Mouse (Mus musculus): Measurements from ENCODE around the gene Haghl. TPM values are rescaled to one million over a fixed set of nuclear protein-coding genes. Genes with fewer than 3 reads are reported as not detected.

The Haghl gene
- polyA plus RNA-seq, 1 experiment from 2014 or later = 58.7 TPM

DNA sequence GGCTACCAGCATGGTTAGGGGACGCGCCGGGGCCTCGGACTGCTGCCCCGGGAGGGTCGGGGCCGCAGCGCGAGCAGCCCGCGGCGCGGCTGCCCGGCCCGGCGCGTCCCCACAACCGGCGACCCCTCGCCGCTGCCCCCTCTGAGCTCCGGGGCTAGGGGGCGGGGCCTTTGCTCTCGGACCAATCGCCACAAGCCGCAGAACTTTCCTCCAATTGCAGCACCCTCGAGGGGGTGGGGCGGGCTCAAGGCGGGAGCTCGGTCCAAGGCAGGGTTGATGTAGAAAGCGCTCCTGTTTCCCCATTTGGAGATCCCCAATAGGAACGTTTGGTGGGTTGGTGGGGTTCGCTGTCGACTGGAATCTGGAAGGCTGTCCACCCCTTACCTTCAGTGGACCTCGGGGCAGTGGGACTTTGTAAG lies 11.5 kb upstream of the Haghl start, which contains the start of gene Metrn:
TSS of gene Metrn (minus strand) at position 186 of the 419 bp plus-strand sequence.
- Histone ChIP-seq H3K27me3 (ENCODE audit: control insufficient read depth, insufficient read depth, low read length) (no peaks in the 10 kb centered on the region), H3K4me2 (ENCODE audit: low read depth, low read length) (peak within 1 kb of the TSS; percentile 97), H3K4me3 (ENCODE audit: low read depth, low read length) (peak within 1 kb of the TSS; percentile 80), H3K9me3 (replicated peaks; ENCODE audit: control insufficient read depth, low read length) (no peaks in the 10 kb centered on the region), H3K4me1 (ENCODE audit: control insufficient read depth, insufficient read depth, low read length) (peaks cover 7% of the 10 kb centered on the region), H3K9ac (replicated peaks; ENCODE audit: low read length) (peak within 1 kb of the TSS; percentile 81), H3K36me3 (replicated peaks; ENCODE audit: control insufficient read depth, insufficient read depth, low read depth, low read length) (no peaks in the 10 kb centered on the region), H3K27ac (replicated peaks; ENCODE audit: low read depth, low read length) (peak within 1 kb of the TSS; percentile 68)
- peak; percentile 95 for DNase-seq (ENCODE audit: low spot score)
- WGBS = under 1% methylated on average over 35 of the region's 35 CpGs
- ATAC-seq (replicated peaks; ENCODE audit: insufficient number of reproducible peaks, low FRiP score, low TSS enrichment, low read depth) = peak; percentile 61

DNA sequence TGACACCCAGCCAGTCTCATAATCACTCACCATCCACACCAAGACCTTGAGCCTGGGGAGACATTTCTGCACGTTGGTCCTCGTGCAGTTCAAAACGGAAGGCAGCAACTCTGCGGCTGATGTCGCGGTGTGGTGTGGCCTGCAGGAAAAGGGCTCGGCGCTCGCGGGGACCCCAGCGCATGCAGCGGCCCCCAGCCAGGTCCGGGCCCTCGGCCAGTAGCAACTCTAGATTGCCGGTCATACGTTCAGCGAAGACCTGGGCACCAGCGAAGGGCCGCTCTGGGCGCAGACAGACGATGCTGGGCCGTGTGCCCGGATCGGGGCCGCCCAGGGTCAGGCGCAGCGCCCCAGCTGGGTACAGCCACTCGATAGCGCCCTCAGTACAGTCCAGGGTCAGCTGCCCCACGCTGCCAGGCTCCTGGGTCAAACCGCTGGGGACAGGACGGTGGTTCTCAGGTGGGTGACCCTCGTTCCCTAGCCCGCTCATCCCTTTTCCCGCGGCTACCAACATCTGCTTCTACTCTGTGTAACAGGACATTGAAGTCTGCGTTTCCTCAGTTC lies 10.8 kb upstream of the Haghl start:
- DNase-seq (ENCODE audit: low spot score) (no peak), ATAC-seq (replicated peaks; ENCODE audit: insufficient number of reproducible peaks, low FRiP score, low TSS enrichment, low read depth) (no peak; the same call in 1 of the 2 replicates)
- H3K36me3 ChIP-seq (replicated peaks; ENCODE audit: control insufficient read depth, insufficient read depth, low read depth, low read length) = no peaks in the 10 kb centered on the region
- peak overlapping the region; percentile 68 for H3K27ac ChIP-seq (replicated peaks; ENCODE audit: low read depth, low read length)
- WGBS = under 1% methylated on average over 36 of the region's 37 CpGs
- peak overlapping the region; percentile 80 for H3K4me3 ChIP-seq (ENCODE audit: low read depth, low read length)
- H3K27me3 ChIP-seq (ENCODE audit: control insufficient read depth, insufficient read depth, low read length) = no peaks in the 10 kb centered on the region
- peak overlapping the region; percentile 97 for H3K4me2 ChIP-seq (ENCODE audit: low read depth, low read length)
- H3K9ac ChIP-seq (replicated peaks; ENCODE audit: low read length) = peak overlapping the region; percentile 81
- peaks cover 7% of the 10 kb centered on the region for H3K4me1 ChIP-seq (ENCODE audit: control insufficient read depth, insufficient read depth, low read length)
- H3K9me3 ChIP-seq (replicated peaks; ENCODE audit: control insufficient read depth, low read length) = no peaks in the 10 kb centered on the region

DNA sequence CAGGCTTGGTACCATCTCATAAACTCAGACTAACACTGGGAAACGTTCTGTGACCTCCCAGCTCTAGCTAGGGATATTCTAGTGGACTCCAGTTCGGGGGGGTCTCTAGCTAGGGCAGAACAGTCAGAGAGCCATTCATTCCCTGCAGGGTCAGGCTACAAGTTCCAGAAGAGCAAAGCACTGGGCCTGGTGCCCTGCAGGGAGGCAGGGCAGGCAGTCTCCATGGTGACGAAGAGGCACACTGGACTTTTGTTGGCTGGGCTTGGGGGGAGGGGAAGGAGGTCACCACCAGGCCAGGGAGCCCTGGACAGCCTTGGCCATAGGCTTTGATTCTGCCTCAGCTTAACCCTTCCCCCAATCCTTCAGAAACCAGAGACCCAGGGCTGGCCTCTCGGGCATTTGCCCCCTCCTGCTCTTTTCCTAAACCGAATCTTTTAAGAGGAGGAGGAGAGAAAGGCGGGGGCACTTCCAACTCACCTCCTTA lies 10.2 kb upstream of the Haghl start, which contains the start of gene AC134908.4:
TSS of gene AC134908.4 (minus strand) at position 51 of the 484 bp plus-strand sequence.
- H3K9ac ChIP-seq (replicated peaks; ENCODE audit: low read length) = peak within 1 kb of the TSS; percentile 81
- ATAC-seq (replicated peaks; ENCODE audit: insufficient number of reproducible peaks, low FRiP score, low TSS enrichment, low read depth) (0 out of 2 replicates have a peak, but pooled peaks have one; percentile 24), DNase-seq (ENCODE audit: low spot score) (peak; percentile 65)
- no peaks in the 10 kb centered on the region for H3K36me3 ChIP-seq (replicated peaks; ENCODE audit: control insufficient read depth, insufficient read depth, low read depth, low read length)
- WGBS = 3% methylated on average over 6 of the region's 6 CpGs
- peak within 1 kb of the TSS; percentile 68 for H3K27ac ChIP-seq (replicated peaks; ENCODE audit: low read depth, low read length)
- no peaks in the 10 kb centered on the region for H3K9me3 ChIP-seq (replicated peaks; ENCODE audit: control insufficient read depth, low read length)
- peak within 1 kb of the TSS; percentile 80 for H3K4me3 ChIP-seq (ENCODE audit: low read depth, low read length)
- peak within 1 kb of the TSS; percentile 97 for H3K4me2 ChIP-seq (ENCODE audit: low read depth, low read length)
- H3K27me3 ChIP-seq (ENCODE audit: control insufficient read depth, insufficient read depth, low read length) = no peaks in the 10 kb centered on the region
- H3K4me1 ChIP-seq (ENCODE audit: control insufficient read depth, insufficient read depth, low read length) = peaks cover 7% of the 10 kb centered on the region

DNA sequence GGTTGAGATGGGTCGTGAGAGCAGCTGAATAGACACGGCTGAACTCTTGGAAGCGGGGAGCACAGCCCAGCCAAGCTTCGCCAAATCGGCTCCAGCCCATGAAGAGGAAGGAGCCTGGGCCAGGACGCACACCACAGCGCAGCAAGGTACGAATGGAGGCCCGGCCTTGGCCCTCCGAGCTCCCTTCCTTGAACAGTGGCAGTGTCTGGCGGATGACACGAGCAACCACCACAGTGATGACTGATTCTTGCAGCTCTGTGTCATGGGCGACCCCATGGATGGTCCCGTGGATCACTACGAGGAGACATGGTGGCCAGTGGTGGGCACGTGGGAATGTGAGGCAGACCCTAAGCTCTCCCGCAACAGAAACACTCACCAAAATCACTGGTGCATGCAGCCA lies 9.5 kb upstream of the Haghl start:
- Histone ChIP-seq H3K9me3 (replicated peaks; ENCODE audit: control insufficient read depth, low read length) (no peaks in the 10 kb centered on the region), H3K4me1 (ENCODE audit: control insufficient read depth, insufficient read depth, low read length) (peaks cover 7% of the 10 kb centered on the region), H3K4me2 (ENCODE audit: low read depth, low read length) (peak overlapping the region; percentile 97), H3K27me3 (ENCODE audit: control insufficient read depth, insufficient read depth, low read length) (no peaks in the 10 kb centered on the region), H3K4me3 (ENCODE audit: low read depth, low read length) (peak overlapping the region; percentile 80), H3K36me3 (replicated peaks; ENCODE audit: control insufficient read depth, insufficient read depth, low read depth, low read length) (no peaks in the 10 kb centered on the region), H3K9ac (replicated peaks; ENCODE audit: low read length) (peak overlapping the region; percentile 81), H3K27ac (replicated peaks; ENCODE audit: low read depth, low read length) (peak overlapping the region; percentile 30; the same call in 1 of the 2 replicates)
- DNase-seq (ENCODE audit: low spot score) = no peak
- 70% methylated on average over 17 of the region's 17 CpGs for WGBS
- no peak for ATAC-seq (replicated peaks; ENCODE audit: insufficient number of reproducible peaks, low FRiP score, low TSS enrichment, low read depth)

DNA sequence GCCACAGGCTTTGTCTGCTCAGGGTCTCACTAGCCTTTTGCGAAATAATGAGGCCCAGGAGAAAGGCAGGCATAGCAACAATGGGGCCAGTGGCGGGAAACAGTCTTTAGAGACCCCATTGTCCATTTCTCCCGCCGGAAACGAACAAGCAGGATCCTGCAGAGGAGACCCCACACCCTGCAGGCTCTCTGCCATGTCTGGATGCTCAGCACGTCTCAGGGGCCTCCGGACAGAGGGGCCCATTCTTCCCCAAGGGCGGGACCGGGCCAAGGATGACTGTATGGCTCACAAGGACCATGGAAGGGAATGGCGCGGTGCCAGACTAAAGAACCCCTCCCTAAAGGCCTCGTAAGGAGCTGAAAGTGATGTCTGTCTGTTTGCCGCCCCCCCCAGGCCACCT lies 8.7 kb upstream of the Haghl start:
- Histone ChIP-seq H3K36me3 (replicated peaks; ENCODE audit: control insufficient read depth, insufficient read depth, low read depth, low read length) (no peaks in the 10 kb centered on the region), H3K4me1 (ENCODE audit: control insufficient read depth, insufficient read depth, low read length) (peaks cover 7% of the 10 kb centered on the region), H3K27ac (replicated peaks; ENCODE audit: low read depth, low read length) (no peak overlapping the region), H3K9ac (replicated peaks; ENCODE audit: low read length) (peak overlapping the region; percentile 2; the same call in 1 of the 2 replicates), H3K4me3 (ENCODE audit: low read depth, low read length) (peak overlapping the region; percentile 80; the same call in 1 of the 2 replicates), H3K4me2 (ENCODE audit: low read depth, low read length) (no peak overlapping the region), H3K9me3 (replicated peaks; ENCODE audit: control insufficient read depth, low read length) (no peaks in the 10 kb centered on the region), H3K27me3 (ENCODE audit: control insufficient read depth, insufficient read depth, low read length) (no peaks in the 10 kb centered on the region)
- DNase-seq (ENCODE audit: low spot score) (peak; percentile 22), ATAC-seq (replicated peaks; ENCODE audit: insufficient number of reproducible peaks, low FRiP score, low TSS enrichment, low read depth) (no peak)
- WGBS = 44% methylated on average over 13 of the region's 13 CpGs

DNA sequence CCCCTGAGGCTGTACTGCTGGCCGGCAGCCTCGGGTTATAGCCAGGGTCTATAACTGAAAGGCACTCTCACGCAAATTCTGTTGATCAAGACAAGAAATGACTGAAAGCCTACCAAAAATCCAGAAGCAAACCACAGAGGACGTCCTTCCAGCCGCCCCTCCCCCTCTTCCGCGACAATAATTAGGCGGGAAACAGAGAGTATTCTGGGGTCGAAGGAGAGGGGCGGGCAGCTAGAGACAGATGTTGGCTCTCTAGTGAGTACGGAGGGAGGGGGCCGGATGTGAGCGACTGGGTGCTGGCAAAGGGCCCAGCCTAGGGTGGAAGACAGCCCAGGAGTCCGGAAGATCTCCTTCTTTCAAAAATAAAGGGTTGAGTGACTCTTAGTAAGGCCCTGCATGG lies 7.1 kb upstream of the Haghl start, which contains the start of gene Fam173a:
TSS of gene Fam173a (minus strand) at position 287 of the 400 bp plus-strand sequence.
- Histone ChIP-seq H3K4me2 (ENCODE audit: low read depth, low read length) (peak within 1 kb of the TSS; percentile 87), H3K9ac (replicated peaks; ENCODE audit: low read length) (peak within 1 kb of the TSS; percentile 83), H3K4me3 (ENCODE audit: low read depth, low read length) (peak within 1 kb of the TSS; percentile 67), H3K27me3 (ENCODE audit: control insufficient read depth, insufficient read depth, low read length) (no peaks in the 10 kb centered on the region), H3K9me3 (replicated peaks; ENCODE audit: control insufficient read depth, low read length) (no peaks in the 10 kb centered on the region), H3K27ac (replicated peaks; ENCODE audit: low read depth, low read length) (peak within 1 kb of the TSS; percentile 90), H3K4me1 (ENCODE audit: control insufficient read depth, insufficient read depth, low read length) (peaks cover 7% of the 10 kb centered on the region), H3K36me3 (replicated peaks; ENCODE audit: control insufficient read depth, insufficient read depth, low read depth, low read length) (no peaks in the 10 kb centered on the region; the same call in 1 of the 2 replicates)
- WGBS = 1% methylated on average over 13 of the region's 14 CpGs
- DNase-seq (ENCODE audit: low spot score) (peak; percentile 79), ATAC-seq (replicated peaks; ENCODE audit: insufficient number of reproducible peaks, low FRiP score, low TSS enrichment, low read depth) (peak; percentile 21)

DNA sequence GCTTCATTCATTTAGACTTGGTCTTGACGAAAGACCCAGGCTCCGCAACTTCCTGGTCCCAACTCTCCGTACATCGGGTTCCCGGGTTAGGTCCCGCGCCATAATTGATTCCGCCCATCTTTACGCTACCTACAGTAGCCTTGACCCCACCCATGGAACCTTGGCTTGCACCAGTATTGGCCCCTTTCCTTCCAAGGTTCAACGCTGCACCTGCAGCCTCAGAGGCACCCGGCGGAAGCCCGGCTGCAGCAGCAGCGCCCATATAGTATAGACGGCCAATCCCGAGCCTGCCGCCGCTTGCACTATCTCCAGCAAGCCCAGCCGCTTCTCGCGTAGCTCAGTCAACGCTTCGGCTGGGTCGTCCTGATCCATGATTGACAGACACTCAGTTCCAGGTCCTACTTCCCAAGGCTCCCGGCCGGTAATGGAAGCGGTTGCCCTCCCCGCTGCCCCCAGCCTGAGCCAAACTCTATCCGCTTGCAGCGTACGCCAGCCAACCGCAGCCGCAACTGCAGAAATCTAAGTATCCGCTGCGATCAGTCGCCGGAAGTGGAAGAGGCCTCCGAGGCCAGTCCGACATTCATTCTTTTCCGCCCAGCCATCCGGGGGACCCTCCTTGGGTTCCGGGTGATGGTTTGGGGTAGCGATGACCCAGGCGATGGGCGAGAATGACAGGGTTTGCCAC lies 6.5 kb upstream of the Haghl start:
- DNase-seq (ENCODE audit: low spot score) = peak; percentile 88
- H3K36me3 ChIP-seq (replicated peaks; ENCODE audit: control insufficient read depth, insufficient read depth, low read depth, low read length) = no peaks in the 10 kb centered on the region; the same call in 1 of the 2 replicates
- H3K9ac ChIP-seq (replicated peaks; ENCODE audit: low read length) = peak overlapping the region; percentile 83
- H3K9me3 ChIP-seq (replicated peaks; ENCODE audit: control insufficient read depth, low read length) = no peaks in the 10 kb centered on the region
- H3K4me2 ChIP-seq (ENCODE audit: low read depth, low read length) = peak overlapping the region; percentile 87
- peak; percentile 25 for ATAC-seq (replicated peaks; ENCODE audit: insufficient number of reproducible peaks, low FRiP score, low TSS enrichment, low read depth)
- under 1% methylated on average over 45 of the region's 45 CpGs for WGBS
- H3K27me3 ChIP-seq (ENCODE audit: control insufficient read depth, insufficient read depth, low read length) = no peaks in the 10 kb centered on the region
- H3K4me1 ChIP-seq (ENCODE audit: control insufficient read depth, insufficient read depth, low read length) = peaks cover 7% of the 10 kb centered on the region
- H3K27ac ChIP-seq (replicated peaks; ENCODE audit: low read depth, low read length) = peak overlapping the region; percentile 90
- H3K4me3 ChIP-seq (ENCODE audit: low read depth, low read length) = peak overlapping the region; percentile 67
